Mouse (Mus musculus) G1E (cell line): ENCODE results near the gene Hoxc5.

Experiments
- CTCF ChIP-seq: IDR thresholded peaks from 2 replicates; pipeline ENCODE4 v1.5.1; 2012; ENCODE audit warnings: low read depth, low read length, inconsistent platforms, mixed read lengths
- POLR2AphosphoS5 ChIP-seq: IDR thresholded peaks from 2 replicates; pipeline ENCODE4 v1.6.1; 2012; ENCODE audit warnings: low read depth, low read length, inconsistent platforms; ENCODE audit not compliant: insufficient replicate concordance

GRCm38 (mm10) chr15:102961728-102962127, 5.5 kb upstream of the Hoxc5 start:
- TF ChIP-seq POLR2AphosphoS5 (no peak), CTCF (no peak)
